Mouse (Mus musculus) kidney, adult 2 months (tissue): ENCODE measurements around the gene Dnah2.

Experiments
- CTCF ChIP-seq: fragments of 200-500 bp; conservative IDR thresholded peaks from 2 replicates; pipeline ENCODE4 v1.5.1; 2011; ENCODE audit warnings: low read depth, mild to moderate bottlenecking, control low read depth, low read length, moderate library complexity, mixed read lengths; ENCODE audit not compliant: insufficient read depth, insufficient read length
- POLR2A ChIP-seq: fragments of 200-500 bp; IDR thresholded peaks from one replicate; pipeline ENCODE4 v1.6.1; 2011; ENCODE audit warnings: low read depth, low read length, control low read depth

GRCm38 (mm10) chr11:69461568-69461967, 87.3 kb downstream of the Dnah2 start:
- TF ChIP-seq POLR2A = no peak
- TF ChIP-seq CTCF = no peak
